Mouse (Mus musculus) liver, embryonic 16.5 days (tissue): Measurements from ENCODE around the gene Gdf5. TPM values are rescaled to one million over a fixed set of nuclear protein-coding genes. Genes with fewer than 3 reads are reported as not detected.
A peak's percentile ranks its signal among the peaks of the same experiment; 100 is the strongest.

ENCODE experiments used
- ATAC-seq: fragments of 200-750 bp; cut with Nextera tagmentation; 2 replicates; pipeline ENCODE4 v1.8.0; 2017; ENCODE audit warnings: low read depth, mild to moderate bottlenecking, moderate number of reproducible peaks, moderate library complexity
- H3K27ac ChIP-seq: fragments of 300-500 bp; sonication (generic); 2 replicates; pipeline ENCODE4 v1.5.1; 2014; ENCODE audit warnings: mild to moderate bottlenecking, low read length
- H3K27me3 ChIP-seq: fragments of 300-500 bp; sonication (generic); 2 replicates; pipeline ENCODE4 v1.6.1; 2014; ENCODE audit warnings: low read depth, low read length, mixed read lengths; ENCODE audit not compliant: control insufficient read depth, insufficient read depth
- H3K36me3 ChIP-seq: fragments of 300-500 bp; sonication (generic); 2 replicates; pipeline ENCODE4 v1.6.1; 2014; ENCODE audit warnings: mild to moderate bottlenecking; ENCODE audit not compliant: control insufficient read depth, insufficient read depth
- H3K4me1 ChIP-seq: fragments of 300-500 bp; sonication (generic); 2 replicates; pipeline ENCODE4 v1.6.1; 2014; ENCODE audit warnings: low read depth, low read length, mixed read lengths; ENCODE audit not compliant: control insufficient read depth
- H3K4me2 ChIP-seq: fragments of 300-500 bp; sonication (generic); 2 replicates; pipeline ENCODE4 v1.6.1; 2014; ENCODE audit warnings: low read depth, low read length, mixed read lengths
- H3K4me3 ChIP-seq: fragments of 300-500 bp; sonication (generic); 2 replicates; pipeline ENCODE4 v1.5.1; 2014; ENCODE audit warnings: low read depth, mild to moderate bottlenecking, low read length
- H3K9ac ChIP-seq: fragments of 300-500 bp; sonication (generic); 2 replicates; pipeline ENCODE4 v1.6.1; 2014; ENCODE audit warnings: low read depth, low read length
- H3K9me3 ChIP-seq: fragments of 300-500 bp; sonication (generic); replicated peaks from 2 replicates; pipeline ENCODE4 v1.6.1; 2016; ENCODE audit warnings: low read length; ENCODE audit not compliant: control insufficient read depth
- WGBS: fragments of 180-500 bp; shearing (Covaris S2); extraction: QIAGEN DNeasy Blood & Tissue Kit; methylation state at CpG from one replicate; pipeline ENCODE4 v1.1.7; 2014; ENCODE audit not compliant: insufficient replicate concordance; 5-methylcytosine and 5-hydroxymethylcytosine counted together
- polyA plus RNA-seq: library from polyadenylated mRNA; unstranded; fragments of >200 nt; fragmentation: Nextera tagmentation; extraction: Ambion mirVana; gene quantifications from 2 replicates; pipeline ENCODE4 v1.2.1, GENCODE M21; 2015

Gene Gdf5
- polyA plus RNA-seq, 1 experiment from 2014 or later: not detected

- 56% methylated on average over 1 of the region's 1 CpGs for WGBS
- ATAC-seq: no peak
Observed at GRCm38 (mm10) chr2:155962991-155963390, 17.8 kb upstream of the Gdf5 start.

GRCm38 (mm10) chr2:155961862-155962261 is 16.7 kb upstream of the Gdf5 start:
- peaks cover 2% of the 10 kb centered on the region; the same call in 1 of the 2 replicates for H3K36me3 ChIP-seq
- ATAC-seq: no peak
- no peaks in the 10 kb centered on the region for H3K9me3 ChIP-seq
- no peak overlapping the region for H3K9ac ChIP-seq
- H3K4me1 ChIP-seq: peaks cover 6% of the 10 kb centered on the region
- H3K27me3 ChIP-seq: no peaks in the 10 kb centered on the region
- WGBS: 72% methylated on average over 10 of the region's 10 CpGs
- H3K27ac ChIP-seq: no peak overlapping the region
- no peak overlapping the region for H3K4me3 ChIP-seq
- no peak overlapping the region for H3K4me2 ChIP-seq

More at GRCm38 (mm10) chr2:155962991-155963390, 17.8 kb upstream of the Gdf5 start:
- Histone ChIP-seq H3K4me3 (no peak overlapping the region), H3K4me1 (no peaks in the 10 kb centered on the region), H3K36me3 (peaks cover 2% of the 10 kb centered on the region; the same call in 1 of the 2 replicates), H3K27me3 (no peaks in the 10 kb centered on the region), H3K9me3 (no peaks in the 10 kb centered on the region), H3K9ac (no peak overlapping the region), H3K4me2 (no peak overlapping the region), H3K27ac (no peak overlapping the region)

DNA sequence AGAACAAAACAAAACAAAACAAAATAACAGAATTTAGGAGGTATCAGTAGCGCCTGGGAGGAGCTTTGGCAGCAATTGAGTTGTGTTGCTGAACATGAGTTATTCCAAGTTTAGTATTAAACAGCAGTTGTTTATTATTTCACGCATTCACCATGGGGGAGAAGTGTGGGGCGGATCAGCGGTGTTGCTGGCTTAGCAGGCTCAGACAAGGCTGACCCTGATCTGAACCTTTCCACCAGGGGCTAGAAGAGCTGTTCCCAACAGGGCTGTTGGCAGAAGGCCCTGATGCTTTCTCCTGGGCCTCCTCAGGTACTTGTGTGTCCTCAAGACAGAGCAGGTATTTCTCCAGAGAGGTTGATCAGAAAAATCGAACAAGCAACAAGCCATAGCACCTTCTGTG is 14.8 kb upstream of the Gdf5 start:
- Histone ChIP-seq H3K36me3 (peaks cover 2% of the 10 kb centered on the region; the same call in 1 of the 2 replicates), H3K4me1 (peaks cover 10% of the 10 kb centered on the region), H3K4me3 (no peak overlapping the region), H3K4me2 (no peak overlapping the region), H3K9ac (no peak overlapping the region), H3K27me3 (no peaks in the 10 kb centered on the region), H3K27ac (no peak overlapping the region), H3K9me3 (no peaks in the 10 kb centered on the region)
- 82% methylated on average over 5 of the region's 5 CpGs for WGBS
- no peak for ATAC-seq

DNA sequence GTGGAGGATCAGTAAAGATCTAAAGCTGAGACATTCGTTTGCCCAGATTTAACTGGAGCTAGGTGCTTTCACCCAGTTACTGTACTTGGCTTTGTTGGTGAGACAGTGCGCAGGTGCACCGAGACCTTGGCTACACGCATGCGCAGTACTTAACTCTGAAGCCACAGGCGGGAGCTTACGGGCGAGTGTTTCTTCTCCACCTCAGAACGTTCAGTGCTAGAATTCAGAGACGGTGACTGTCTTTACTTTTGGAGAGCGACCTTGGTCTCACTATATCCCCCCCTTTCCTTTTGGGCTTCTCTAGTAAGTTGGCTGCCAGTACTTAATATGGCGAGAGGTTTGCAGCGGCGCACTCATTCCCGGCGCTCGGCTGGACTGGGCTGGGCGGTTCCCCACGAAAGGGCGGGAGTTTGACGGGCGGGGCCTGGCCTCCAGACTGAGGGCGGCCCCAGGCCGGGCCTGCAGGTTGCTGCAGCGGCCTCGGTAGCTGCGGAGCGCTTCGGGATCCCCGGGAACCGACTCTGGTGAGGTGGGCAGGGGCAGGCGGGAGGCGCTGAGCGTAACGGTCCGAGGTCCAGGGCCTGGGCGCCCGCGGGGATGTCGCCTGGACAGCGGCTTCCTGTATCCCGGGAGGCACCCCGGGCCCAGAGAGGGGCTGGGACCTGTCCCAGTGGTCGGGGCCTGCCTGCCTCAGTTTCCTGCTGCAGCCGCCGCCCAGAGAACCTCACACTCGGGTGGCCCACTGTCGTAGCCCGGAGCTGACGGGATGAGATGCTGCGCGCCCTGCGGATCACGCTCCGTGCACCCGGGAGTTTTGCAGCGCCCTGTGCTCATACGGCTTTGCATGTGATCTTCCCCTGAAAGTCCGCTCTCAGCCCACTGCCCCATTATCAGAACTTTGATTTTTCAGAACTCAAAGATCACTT is 11.2 kb upstream of the Gdf5 start, which contains the start of gene Cep250:
Cep250 (plus strand) TSS at position 325 of the 926 bp plus-strand sequence.
- WGBS: under 1% methylated on average over 58 of the region's 59 CpGs
- H3K9ac ChIP-seq: peak within 1 kb of the TSS; percentile 93
- no peaks in the 10 kb centered on the region for H3K27me3 ChIP-seq
- peak; percentile 100 for ATAC-seq
- H3K4me2 ChIP-seq: peak within 1 kb of the TSS; percentile 99
- peak within 1 kb of the TSS; percentile 91 for H3K27ac ChIP-seq
- H3K36me3 ChIP-seq: no peaks in the 10 kb centered on the region
- peaks cover 10% of the 10 kb centered on the region for H3K4me1 ChIP-seq
- no peaks in the 10 kb centered on the region for H3K9me3 ChIP-seq
- peak within 1 kb of the TSS; percentile 89 for H3K4me3 ChIP-seq

DNA sequence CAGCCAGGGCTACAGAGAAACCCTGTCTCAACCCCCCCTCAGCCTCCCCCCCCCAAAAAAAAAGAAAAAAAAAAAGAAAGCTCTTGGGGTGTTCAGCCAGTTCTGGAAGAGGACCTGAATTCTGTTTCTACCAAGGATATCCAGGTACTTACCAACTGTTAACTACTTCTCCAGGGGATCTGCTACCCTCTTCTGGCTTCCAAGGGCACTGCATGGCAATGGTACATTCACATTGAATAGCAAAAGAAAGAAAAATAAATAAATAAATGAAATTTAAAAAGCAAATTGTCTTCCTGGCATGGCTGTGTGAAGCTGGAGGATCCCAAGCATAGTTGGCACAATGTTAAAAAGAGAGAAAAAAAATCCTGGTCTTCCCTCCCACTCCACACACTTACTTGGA is 6.8 kb upstream of the Gdf5 start:
- H3K4me3 ChIP-seq: no peak overlapping the region
- H3K9ac ChIP-seq: no peak overlapping the region
- H3K4me1 ChIP-seq: peaks cover 15% of the 10 kb centered on the region
- H3K9me3 ChIP-seq: no peaks in the 10 kb centered on the region
- no peak for ATAC-seq
- no peak overlapping the region for H3K4me2 ChIP-seq
- H3K36me3 ChIP-seq: no peaks in the 10 kb centered on the region
- no peaks in the 10 kb centered on the region for H3K27me3 ChIP-seq
- no peak overlapping the region for H3K27ac ChIP-seq

DNA sequence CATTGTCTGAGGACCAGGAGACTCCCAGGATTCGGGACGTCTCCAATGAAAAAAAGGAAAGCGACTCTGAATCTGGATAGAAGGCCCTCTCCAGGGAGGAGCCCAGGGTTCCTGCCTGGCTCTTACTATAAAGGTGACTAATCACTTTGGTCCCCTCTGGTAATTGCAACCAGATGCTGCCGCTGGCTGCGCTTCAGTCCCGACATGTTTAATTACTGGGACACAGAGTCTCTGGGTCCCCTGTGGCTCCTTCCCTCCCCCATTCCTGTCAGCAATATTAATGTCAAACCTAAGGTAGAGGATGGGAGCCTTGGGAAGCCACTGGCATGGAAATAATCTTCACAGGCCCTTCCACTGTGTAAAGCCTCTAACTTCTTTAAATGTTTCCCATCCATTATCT is 4.2 kb upstream of the Gdf5 start:
- 67% methylated on average over 6 of the region's 6 CpGs for WGBS
- no peaks in the 10 kb centered on the region for H3K27me3 ChIP-seq
- H3K9me3 ChIP-seq: no peaks in the 10 kb centered on the region
- H3K27ac ChIP-seq: no peak overlapping the region
- ATAC-seq: no peak
- H3K4me1 ChIP-seq: peaks cover 16% of the 10 kb centered on the region
- no peaks in the 10 kb centered on the region for H3K36me3 ChIP-seq
- H3K9ac ChIP-seq: no peak overlapping the region
- no peak overlapping the region for H3K4me2 ChIP-seq
- H3K4me3 ChIP-seq: no peak overlapping the region

DNA sequence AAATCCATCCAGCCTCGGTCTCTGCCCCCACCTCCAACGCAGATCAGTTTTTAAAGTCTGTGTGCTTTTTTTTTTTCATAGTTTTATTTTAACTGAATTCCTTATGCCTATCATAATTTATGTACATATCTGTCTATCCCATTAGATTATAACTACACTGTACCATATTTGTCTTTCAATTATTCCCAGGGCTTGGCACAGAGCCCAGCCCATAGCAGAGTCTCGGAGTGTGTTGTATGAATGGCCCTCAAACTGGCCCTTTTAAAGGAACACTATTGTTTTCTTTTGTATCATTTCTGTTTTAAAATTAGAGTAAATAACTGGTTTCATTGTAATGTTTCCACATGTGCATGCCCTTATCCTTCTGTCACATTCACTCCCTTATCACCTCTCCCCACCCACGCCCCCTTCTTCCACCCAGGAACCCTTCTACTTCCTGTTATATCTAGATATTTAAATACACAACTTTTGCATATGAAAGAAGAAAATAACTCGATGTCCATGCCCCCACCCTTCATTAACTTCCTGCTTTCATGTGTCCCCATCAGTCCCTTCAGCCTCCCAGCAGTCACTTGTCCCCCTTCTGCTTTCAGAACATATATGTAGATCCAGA is 2.3 kb upstream of the Gdf5 start:
- Histone ChIP-seq H3K27ac (peak overlapping the region; percentile 61), H3K4me1 (peaks cover 16% of the 10 kb centered on the region), H3K9me3 (no peaks in the 10 kb centered on the region), H3K36me3 (no peaks in the 10 kb centered on the region), H3K27me3 (no peaks in the 10 kb centered on the region), H3K9ac (no peak overlapping the region), H3K4me2 (peak overlapping the region; percentile 31), H3K4me3 (no peak overlapping the region)
- peak; percentile 78 for ATAC-seq
- 36% methylated on average over 5 of the region's 5 CpGs for WGBS

DNA sequence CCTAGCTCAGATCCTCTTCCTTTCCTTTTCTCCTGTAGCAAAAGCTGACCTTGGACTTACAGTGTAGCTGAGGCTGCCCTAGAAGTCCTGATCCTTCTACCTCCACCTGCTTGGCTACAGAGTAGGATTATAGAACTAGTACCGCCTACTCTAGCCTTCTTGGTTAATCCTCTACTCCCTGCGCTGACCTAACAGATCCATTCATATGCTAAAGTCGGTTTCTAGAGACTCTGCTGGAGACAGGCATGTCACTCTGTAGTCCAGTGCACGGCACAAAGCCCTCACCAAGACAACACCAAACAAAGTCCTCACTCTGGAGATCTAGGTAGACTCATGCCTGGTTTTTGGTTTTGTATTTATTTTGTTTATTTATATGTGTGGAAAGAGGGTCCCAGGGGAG is 1.3 kb upstream of the Gdf5 start:
- no peak for ATAC-seq
- Histone ChIP-seq H3K27me3 (no peaks in the 10 kb centered on the region), H3K4me2 (no peak overlapping the region), H3K4me1 (peaks cover 16% of the 10 kb centered on the region), H3K36me3 (no peaks in the 10 kb centered on the region), H3K27ac (peak overlapping the region; percentile 1; the same call in 1 of the 2 replicates), H3K9me3 (no peaks in the 10 kb centered on the region), H3K9ac (no peak overlapping the region), H3K4me3 (no peak overlapping the region)
- WGBS: 45% methylated on average over 4 of the region's 4 CpGs

- Histone ChIP-seq H3K4me3 (no peak overlapping the region), H3K9me3 (no peaks in the 10 kb centered on the region), H3K27me3 (no peaks in the 10 kb centered on the region), H3K9ac (no peak overlapping the region), H3K4me2 (no peak overlapping the region), H3K27ac (no peak overlapping the region), H3K4me1 (peaks cover 16% of the 10 kb centered on the region), H3K36me3 (no peaks in the 10 kb centered on the region)
- 0 out of 2 replicates have a peak, but pooled peaks have one; percentile 20 for ATAC-seq
- WGBS: 2% methylated on average over 7 of the region's 7 CpGs
Observed at GRCm38 (mm10) chr2:155946069-155946468, 902 bp upstream of the Gdf5 start.
